Comparison of ENCODE assay signal across 31 mouse cellular contexts in genomic region chr19:20513688-20514361, GRCm38 (mm10). TPM values are rescaled to one million over a fixed set of nuclear protein-coding genes. Genes with fewer than 3 reads are reported as not detected.
DNase-seq lines count a peak whose midpoint lies in the region; ATAC-seq and TF ChIP-seq lines count a peak whose summit lies in the region.
"Had no signal": no experiment of that assay in that cellular context is flagged by ENCODE, and none has a peak within 500 bp of the region (broad histone marks: within the 10 kb centered on the region; RNA-seq: fewer than 3 reads in every experiment).

No protein-coding gene starts in this region.

- WGBS in lung, postnatal 0 days: 41% methylated on average over 6 of the region's 6 CpGs
- WGBS in hindbrain, embryonic 14.5 days: 76% methylated on average over 6 of the region's 6 CpGs

- DNase-seq in gastrocnemius, adult 2 months: no peak
- DNase-seq in gastrocnemius, postnatal 25 days: no peak
- DNase-seq in lung, postnatal 0 days (ENCODE audit: low spot score): peak; percentile 80
- DNase-seq in lung, postnatal 4 days: no peak
- DNase-seq in Muller cell, postnatal 12 days (ENCODE audit: inconsistent ontology term): peak; percentile 65
- DNase-seq in fat pad, adult 2 months (ENCODE audit: extremely low read depth, low read depth, low spot score): peak; percentile 56
- no peak for DNase-seq in T-cell, adult 2 months (ENCODE audit: low spot score)
- no peak for DNase-seq in hindbrain, embryonic 14.5 days (ENCODE audit: low spot score)
- DNase-seq: adrenal gland, postnatal 10 days; cerebellum, adult 8-10 months; cerebellum, postnatal 25 days; forebrain, postnatal 0 days; gastrocnemius, postnatal 36 days; heart, postnatal 14 days; kidney, adult 8-10 months; kidney, postnatal 10 days; lung, postnatal 10 days; right cerebral cortex, postnatal 4 days had no signal

- no peaks in the 10 kb centered on the region for H3K9me3 ChIP-seq in lung, postnatal 0 days (ENCODE audit: low read length)
- H3K9me3 ChIP-seq in hindbrain, embryonic 14.5 days (ENCODE audit: control insufficient read depth, low read length): no peaks in the 10 kb centered on the region
- H3K9me3 ChIP-seq: embryonic facial prominence, embryonic 12.5 days; forebrain, embryonic 12.5 days; hindbrain, embryonic 10.5 days; intestine, embryonic 15.5 days; limb, embryonic 12.5 days; midbrain, embryonic 12.5 days; neural tube, embryonic 13.5 days had no signal

- no peak overlapping the region for H3K4me2 ChIP-seq in lung, postnatal 0 days (replicated peaks; ENCODE audit: low read depth, low read length)
- H3K4me2 ChIP-seq in hindbrain, embryonic 14.5 days (replicated peaks): no peak overlapping the region
- H3K4me2 ChIP-seq: embryonic facial prominence, embryonic 12.5 days; forebrain, embryonic 12.5 days; intestine, embryonic 15.5 days; limb, embryonic 12.5 days; liver, embryonic 11.5 days; midbrain, embryonic 12.5 days; neural tube, embryonic 13.5 days had no signal

- H3K4me1 ChIP-seq in lung, postnatal 0 days (ENCODE audit: insufficient read depth, low read depth, low read length): no peaks in the 10 kb centered on the region
- H3K4me1 ChIP-seq in hindbrain, embryonic 14.5 days (replicated peaks; ENCODE audit: control insufficient read depth, insufficient read depth, low read length): no peaks in the 10 kb centered on the region
- H3K4me1 ChIP-seq: forebrain, embryonic 12.5 days; intestine, embryonic 15.5 days; limb, embryonic 12.5 days; megakaryocyte, embryonic 14.5 days; midbrain, embryonic 12.5 days; neural tube, embryonic 13.5 days had no signal

- peak; percentile 72 for ATAC-seq in lung, postnatal 0 days
- no peak for ATAC-seq in hindbrain, embryonic 14.5 days (ENCODE audit: low FRiP score)
- ATAC-seq: CD4-positive, CD25-positive, alpha-beta regulatory T cell, adult 4 months; forebrain, postnatal 0 days; hindbrain, postnatal 0 days; intestine, embryonic 15.5 days had no signal

- no peak overlapping the region for H3K9ac ChIP-seq in lung, postnatal 0 days (replicated peaks; ENCODE audit: low read depth)
- no peak overlapping the region for H3K9ac ChIP-seq in hindbrain, embryonic 14.5 days
- H3K9ac ChIP-seq: embryonic facial prominence, embryonic 12.5 days; forebrain, embryonic 12.5 days; forebrain, postnatal 0 days; intestine, embryonic 15.5 days; limb, embryonic 12.5 days; midbrain, embryonic 12.5 days; neural tube, embryonic 13.5 days had no signal

- no peaks in the 10 kb centered on the region for H3K36me3 ChIP-seq in lung, postnatal 0 days (ENCODE audit: insufficient read depth, low read length)
- no peaks in the 10 kb centered on the region for H3K36me3 ChIP-seq in hindbrain, embryonic 14.5 days (replicated peaks; ENCODE audit: control insufficient read depth, insufficient read depth)
- H3K36me3 ChIP-seq: embryonic facial prominence, embryonic 12.5 days; forebrain, embryonic 12.5 days; hindbrain, embryonic 10.5 days; intestine, embryonic 15.5 days; limb, embryonic 12.5 days; midbrain, embryonic 12.5 days; neural tube, embryonic 13.5 days had no signal

- TF ChIP-seq CTCF in gastrocnemius, adult 2 months (IDR thresholded peaks at IDR 0.05): no peak
- TF ChIP-seq CTCF in lung, postnatal 0 days (IDR thresholded peaks at IDR 0.05): no peak

- H3K27me3 ChIP-seq in lung, postnatal 0 days (replicated peaks; ENCODE audit: insufficient read depth, low read length): no peaks in the 10 kb centered on the region
- no peaks in the 10 kb centered on the region for H3K27me3 ChIP-seq in hindbrain, embryonic 14.5 days (ENCODE audit: control insufficient read depth, insufficient read depth, low read length)
- H3K27me3 ChIP-seq: embryonic facial prominence, embryonic 12.5 days; forebrain, embryonic 12.5 days; intestine, embryonic 15.5 days; limb, embryonic 12.5 days; megakaryocyte, embryonic 14.5 days; midbrain, embryonic 12.5 days; neural tube, embryonic 13.5 days had no signal

- peak; percentile 78; the same call in 1 of the 2 replicates for TF ChIP-seq EP300 in lung, postnatal 0 days (IDR thresholded peaks at IDR 0.05)

- H3K27ac ChIP-seq in gastrocnemius, adult 2 months: peak overlapping the region; percentile 66
- peak overlapping the region; percentile 43; the same call in 1 of the 2 replicates for H3K27ac ChIP-seq in lung, postnatal 0 days (ENCODE audit: low read length)
- no peak overlapping the region for H3K27ac ChIP-seq in hindbrain, embryonic 14.5 days
- H3K27ac ChIP-seq: embryonic facial prominence, embryonic 12.5 days; forebrain, embryonic 12.5 days; hindbrain, embryonic 10.5 days; hindbrain, postnatal 0 days; intestine, embryonic 15.5 days; left cerebral cortex, adult 2 months; limb, embryonic 12.5 days; midbrain, embryonic 12.5 days; neural tube, embryonic 13.5 days had no signal

- no peak overlapping the region for H3K4me3 ChIP-seq in gastrocnemius, adult 2 months
- H3K4me3 ChIP-seq in lung, postnatal 0 days (ENCODE audit: low read depth, low read length): no peak overlapping the region
- no peak overlapping the region for H3K4me3 ChIP-seq in hindbrain, embryonic 14.5 days (replicated peaks; ENCODE audit: low read length)
- H3K4me3 ChIP-seq: embryonic facial prominence, embryonic 12.5 days; erythroblast, embryonic 14.5 days; forebrain, embryonic 12.5 days; hindbrain, embryonic 10.5 days; intestine, embryonic 15.5 days; left cerebral cortex, adult 2 months; limb, embryonic 12.5 days; megakaryocyte, embryonic 14.5 days; midbrain, embryonic 12.5 days; neural tube, embryonic 13.5 days had no signal

- intact Hi-C loops in gastrocnemius, adult 2 months (cut with DNase I): no loop called here

RNA-seq across cellular contexts. Expression of gene Aldh1a1, which starts 21.3 kb away (rescaled TPM):
- 100 to 1,000 TPM in 1 of 2 experiments, 10 to 100 TPM in 1; 86.6 to 180 TPM for total RNA-seq in gastrocnemius, adult 2 months (2021)
- total RNA-seq in gastrocnemius, postnatal 25 days (2021): 100 to 1,000 TPM; 117 to 149 TPM
- polyA plus RNA-seq in lung, postnatal 0 days (2015; fragmentation: Nextera tagmentation; extraction: Ambion mirVana): 126 and 158 TPM in 2 replicates
- 2.6 and 4.7 TPM in 2 replicates for polyA plus RNA-seq in hindbrain, embryonic 14.5 days (2014; fragmentation: Nextera tagmentation; extraction: Ambion mirVana)
- polyA plus RNA-seq: CD4-positive, CD25-positive, alpha-beta regulatory T cell, adult 4 months; erythroblast, embryonic 14.5 days; limb, embryonic 12.5 days had no signal

Comparison
In these comparisons a context has a peak if more than half of its experiments do, and no peak if none do; other contexts are left out.
1. DNase-seq: peak in lung, postnatal 0 days (single experiment), Muller cell, postnatal 12 days (single experiment) and fat pad, adult 2 months (single experiment); none in gastrocnemius, adult 2 months (single experiment), gastrocnemius, postnatal 25 days (single experiment), lung, postnatal 4 days (0 of 2), T-cell, adult 2 months (single experiment) and hindbrain, embryonic 14.5 days (single experiment).